ENCODE assay signal across 8 mouse cellular contexts in the genomic region with DNA sequence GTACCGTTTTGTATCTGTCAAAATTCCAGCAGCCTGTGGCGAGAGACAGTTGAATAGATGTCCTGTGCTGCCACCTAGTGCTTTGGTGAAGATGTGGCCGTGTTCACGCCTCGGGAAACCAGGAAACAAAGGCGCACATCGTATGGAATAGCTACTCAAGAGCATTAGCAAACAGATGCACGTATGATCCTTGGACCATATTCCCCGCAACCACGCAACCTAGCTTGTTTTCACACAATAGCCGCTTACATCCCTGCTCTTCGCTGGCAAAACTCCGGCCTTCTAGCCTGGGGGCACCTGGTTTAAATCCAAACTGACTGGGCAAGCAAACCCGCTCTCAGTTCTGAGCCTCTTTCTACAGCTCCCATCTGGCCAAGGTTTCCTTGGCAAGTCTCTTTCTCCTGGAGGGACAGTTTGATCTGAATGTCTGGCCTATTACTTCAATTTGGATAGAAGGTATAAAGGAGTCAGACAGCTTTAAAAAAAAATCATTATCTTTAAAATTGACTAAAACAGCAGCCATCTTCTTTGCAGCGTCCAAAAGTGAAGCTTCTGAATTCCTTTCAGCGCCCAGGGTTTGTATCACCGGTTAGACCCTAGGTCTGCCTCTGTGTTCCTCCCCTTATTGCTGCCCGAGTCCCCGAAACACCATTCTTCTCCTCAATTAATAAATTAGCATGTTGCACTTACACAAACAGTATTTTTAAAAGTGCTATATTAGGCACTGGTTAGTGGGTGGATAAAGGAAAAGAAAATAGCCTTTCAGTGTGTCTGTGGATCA.
A peak's percentile ranks its signal among the peaks of the same experiment; 100 is the strongest.
DNase-seq lines count a peak whose midpoint lies in the region; ATAC-seq and TF ChIP-seq lines count a peak whose summit lies in the region.

No protein-coding gene starts in this region.

- no peak for TF ChIP-seq EP300 in liver, postnatal 0 days (IDR thresholded peaks at IDR 0.05; ENCODE audit: low read depth)

- H3K9ac ChIP-seq in embryonic facial prominence, embryonic 14.5 days (ENCODE audit: low read depth, low read length), result peak overlapping the region; percentile 51
- H3K9ac ChIP-seq in liver, postnatal 0 days (replicated peaks), result no peak overlapping the region

- peak; percentile 68 for TF ChIP-seq CTCF in liver, postnatal 0 days (IDR thresholded peaks at IDR 0.05; ENCODE audit: low read depth)

- no peaks in the 10 kb centered on the region for H3K4me1 ChIP-seq in embryonic facial prominence, embryonic 14.5 days (ENCODE audit: control insufficient read depth, insufficient read depth, low read length)
- no peaks in the 10 kb centered on the region for H3K4me1 ChIP-seq in liver, postnatal 0 days (ENCODE audit: insufficient read depth)

- ATAC-seq in embryonic facial prominence, embryonic 14.5 days (ENCODE audit: low read depth), result peak; percentile 81
- ATAC-seq in liver, postnatal 0 days, result no peak

- H3K27me3 ChIP-seq in embryonic facial prominence, embryonic 14.5 days (replicated peaks; ENCODE audit: control insufficient read depth, insufficient read depth, low read length), result peaks cover 5% of the 10 kb centered on the region; the same call in 1 of the 2 replicates
- no peaks in the 10 kb centered on the region for H3K27me3 ChIP-seq in liver, postnatal 0 days (ENCODE audit: insufficient read depth, low read length)

- DNase-seq in 416B (ENCODE audit: low read depth), result peak; percentile 58
- DNase-seq in adrenal gland, postnatal 25 days, result peak; percentile 41
- DNase-seq in embryonic facial prominence, embryonic 14.5 days (ENCODE audit: low spot score), result peak; percentile 91
- DNase-seq in heart, postnatal 10 days, result peak; percentile 57 to 74
- DNase-seq in kidney, postnatal 4 days, result peak; percentile 71 to 78
- DNase-seq in liver, postnatal 0 days, result peak; percentile 29
- DNase-seq in retina, adult 2 months (ENCODE audit: low read depth, low spot score), result peak; percentile 52
- no peak for DNase-seq in T-cell, adult 2 months (ENCODE audit: low spot score)

- 23% methylated on average over 19 of the region's 19 CpGs for WGBS in embryonic facial prominence, embryonic 14.5 days
- 25% methylated on average over 19 of the region's 19 CpGs for WGBS in liver, postnatal 0 days (ENCODE audit: insufficient replicate concordance)

- intact Hi-C loops in heart, postnatal 10 days (cut with DNase I), result loop anchor here (1.0 to 10.0 kb wide), 4 partner anchors 243 to 1571 kb away; no protein-coding TSS in a partner anchor

- H3K4me3 ChIP-seq in embryonic facial prominence, embryonic 14.5 days (ENCODE audit: low read depth, low read length), result peak overlapping the region; percentile 29
- no peak overlapping the region for H3K4me3 ChIP-seq in liver, postnatal 0 days (ENCODE audit: low read depth, low read length)

- peak overlapping the region; percentile 52 for H3K4me2 ChIP-seq in embryonic facial prominence, embryonic 14.5 days (ENCODE audit: low read depth, low read length)
- H3K4me2 ChIP-seq in liver, postnatal 0 days (ENCODE audit: low read depth, low read length), result no peak overlapping the region

- no peaks in the 10 kb centered on the region for H3K36me3 ChIP-seq in embryonic facial prominence, embryonic 14.5 days (ENCODE audit: control insufficient read depth, insufficient read depth, low read length)
- H3K36me3 ChIP-seq in liver, postnatal 0 days (replicated peaks; ENCODE audit: insufficient read depth, low read length), result no peaks in the 10 kb centered on the region

- no peak overlapping the region for H3K27ac ChIP-seq in embryonic facial prominence, embryonic 14.5 days (replicated peaks; ENCODE audit: low read depth, low read length)
- no peak overlapping the region for H3K27ac ChIP-seq in liver, postnatal 0 days (ENCODE audit: low read depth)

- H3K9me3 ChIP-seq in embryonic facial prominence, embryonic 14.5 days (ENCODE audit: control insufficient read depth, low read length), result no peaks in the 10 kb centered on the region
- 0 out of 2 replicates have a peak, but pooled peaks cover 3% of the 10 kb centered on the region for H3K9me3 ChIP-seq in liver, postnatal 0 days (ENCODE audit: low read length)
